Mouse (Mus musculus): Measurements from ENCODE around the gene Slc25a42. TPM values are rescaled to one million over a fixed set of nuclear protein-coding genes. Genes with fewer than 3 reads are reported as not detected.
"Not testable (repeated sequence)": the region's sequence is repeated elsewhere in the genome, so short reads cannot be mapped to it uniquely, and the experiment has no call there.

The Slc25a42 gene
- total RNA-seq (2021), result 10 to 100 TPM; 25.9 to 28.0 TPM

DNA sequence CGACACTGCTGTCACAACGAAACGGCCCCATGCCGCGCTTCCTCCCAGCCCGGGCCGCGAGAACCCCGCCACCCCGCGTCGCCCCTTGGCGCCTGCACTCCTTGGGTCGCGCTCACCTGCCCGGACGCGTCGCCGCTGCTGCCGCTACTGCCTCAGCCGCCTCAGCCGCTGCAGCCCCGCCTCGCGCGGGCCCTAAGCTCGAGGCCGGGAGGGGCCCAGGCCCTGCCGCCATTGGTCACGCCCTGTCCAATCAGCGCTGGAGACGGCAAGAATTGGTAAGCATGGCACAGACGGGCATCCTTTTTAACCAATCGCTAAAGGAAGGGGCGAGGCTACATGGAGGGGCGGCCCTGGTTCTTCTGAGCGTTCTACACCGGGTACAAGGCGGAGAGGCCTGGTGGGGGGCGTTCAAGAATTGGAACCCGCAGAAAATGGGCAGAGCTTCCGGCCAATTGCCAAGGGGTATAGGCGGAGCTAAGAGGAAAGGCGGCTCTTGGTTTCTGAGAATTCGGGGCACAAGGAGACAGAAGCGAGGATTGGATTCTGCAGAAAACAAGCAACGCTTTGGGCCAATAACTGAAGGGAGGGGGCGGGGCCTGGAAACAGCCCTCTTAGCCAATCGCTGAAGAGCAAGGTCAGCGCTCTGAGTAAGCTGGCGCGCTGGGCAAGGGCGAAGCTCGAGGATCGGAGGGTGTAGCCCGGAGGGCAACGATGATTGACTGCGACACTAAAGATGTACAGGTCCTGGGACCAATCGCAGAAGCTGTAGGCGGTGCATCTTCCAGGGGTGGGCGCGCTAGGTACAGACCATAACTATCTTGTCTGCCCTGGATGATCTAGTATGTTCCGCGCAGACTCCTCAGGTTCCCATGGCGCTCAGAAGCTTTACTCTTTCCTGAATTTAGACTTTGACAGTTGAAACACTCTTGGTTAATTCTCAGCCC is at the start of gene Slc25a42:
TSS of gene Slc25a42 (minus strand) at position 194 of the 944 bp plus-strand sequence.
- peak; percentile 97 for DNase-seq

DNA sequence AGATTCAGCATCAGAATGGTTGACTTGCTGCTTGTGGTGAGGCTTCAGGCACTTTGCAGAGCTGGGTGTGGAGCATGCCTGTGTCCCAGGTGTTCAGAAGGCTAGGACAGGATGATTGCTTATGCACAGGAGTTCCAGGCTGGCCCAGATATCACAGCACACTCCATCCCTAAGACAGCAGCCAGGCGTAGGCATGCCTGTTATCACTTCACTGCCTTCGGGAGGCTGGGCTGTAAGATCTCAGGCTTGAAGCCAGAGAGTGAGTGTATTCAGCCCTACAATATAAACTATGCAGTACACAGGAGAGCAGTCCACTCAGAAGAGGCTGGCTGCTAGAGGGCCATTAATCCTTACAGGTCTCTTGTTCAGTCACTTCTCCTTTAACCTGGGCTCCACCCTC is 46.9 kb upstream of the Slc25a42 start:
- no peak for DNase-seq

DNA sequence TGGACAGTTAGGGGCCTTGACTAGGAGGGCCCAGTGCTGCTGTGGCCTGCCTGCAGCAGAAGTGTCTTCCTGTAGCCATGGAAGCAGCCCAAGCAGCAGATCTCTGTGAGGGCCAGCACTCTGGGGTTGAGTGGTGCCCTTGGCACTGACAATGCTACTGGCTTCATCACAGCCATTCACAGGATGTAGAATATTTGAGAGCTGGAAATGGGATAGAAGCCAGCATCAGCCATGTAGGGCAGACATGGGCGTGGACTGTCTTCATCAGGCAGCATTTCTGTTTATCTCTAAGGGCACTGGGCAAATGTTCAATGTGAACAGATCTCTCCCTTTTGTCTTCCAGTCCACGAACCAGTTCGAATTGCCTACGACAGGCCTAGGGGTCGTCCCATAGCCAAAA is 46.5 kb upstream of the Slc25a42 start:
- DNase-seq, result peak; percentile 52

DNA sequence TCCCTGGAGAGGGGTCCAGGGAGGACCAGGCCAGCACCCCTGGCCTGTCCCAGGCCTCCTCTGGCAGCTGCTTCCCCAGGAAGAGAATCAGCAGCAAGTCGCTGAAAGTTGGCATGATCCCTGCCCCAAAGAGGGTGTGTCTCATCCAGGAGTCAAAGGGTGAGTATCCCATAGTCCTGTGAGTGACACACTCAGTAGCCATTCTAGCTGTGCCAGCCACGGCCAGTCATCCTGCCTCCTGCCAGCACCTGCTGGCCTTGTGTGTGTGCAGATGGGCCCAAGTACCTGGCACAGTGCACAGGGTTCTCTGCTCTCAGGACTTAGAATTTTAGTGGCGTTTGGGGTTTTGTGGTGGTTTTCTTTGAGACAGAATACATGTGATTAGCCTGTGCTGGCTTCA is 45.4 kb upstream of the Slc25a42 start:
- DNase-seq, result no peak

DNA sequence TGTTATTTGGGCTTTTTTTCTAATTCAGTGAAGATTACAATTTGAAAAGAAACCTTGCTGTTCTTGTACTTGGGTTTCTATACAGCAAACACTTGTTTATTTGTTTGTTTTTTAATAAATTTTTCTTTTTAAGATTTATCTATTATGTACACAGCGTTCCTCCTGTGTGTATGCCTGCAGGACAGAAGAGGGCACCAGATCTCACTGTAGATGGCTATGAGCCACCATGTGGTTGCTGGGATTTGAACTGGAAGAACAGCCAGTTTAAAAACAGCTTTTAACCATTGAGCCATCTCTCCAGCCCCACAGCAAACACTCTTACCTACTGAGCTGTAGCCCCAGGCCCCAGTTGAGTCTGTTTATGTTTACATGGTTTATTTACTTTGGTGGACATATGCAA is 42.5 kb upstream of the Slc25a42 start:
- no peak for DNase-seq

DNA sequence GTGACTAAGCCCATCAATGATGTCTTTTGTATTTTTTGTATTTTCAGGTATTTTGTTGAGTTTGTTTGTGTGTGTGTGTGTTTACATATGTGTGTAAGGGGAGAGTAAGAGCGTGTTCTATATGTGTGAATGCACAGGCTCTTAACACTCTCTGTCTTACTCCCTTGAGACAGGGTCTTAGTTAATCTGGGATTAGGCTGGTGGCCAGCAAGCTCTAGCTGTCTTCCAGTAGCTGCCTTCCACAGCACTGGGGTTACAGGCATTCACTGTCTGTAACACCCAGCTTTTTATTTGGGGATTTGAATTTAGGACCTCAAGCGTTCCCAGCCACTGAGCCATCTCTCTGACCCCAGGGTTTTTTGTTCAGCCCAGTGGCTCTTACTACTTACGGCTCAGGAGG is 35.7 kb upstream of the Slc25a42 start:
- no peak for DNase-seq

DNA sequence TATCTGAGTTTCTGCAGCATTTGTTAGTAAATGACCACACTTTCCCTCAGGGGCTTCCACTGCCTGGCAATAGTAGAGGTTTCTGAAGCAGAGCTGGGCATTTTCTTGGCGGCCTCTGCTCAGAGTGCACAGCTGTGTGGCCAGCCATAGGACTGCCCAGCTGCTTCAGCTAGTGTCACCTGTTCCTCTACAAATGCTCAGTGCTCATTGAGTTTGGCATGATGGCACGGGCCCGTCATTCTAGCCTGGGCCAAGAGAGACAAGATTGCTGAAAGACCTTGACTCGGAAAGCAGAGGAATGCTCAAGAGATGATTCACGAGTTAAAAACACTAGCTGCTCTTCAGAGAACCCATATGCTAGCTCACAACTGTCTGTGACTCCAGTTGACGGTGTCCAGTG is 34.5 kb upstream of the Slc25a42 start:
- no peak for DNase-seq

DNA sequence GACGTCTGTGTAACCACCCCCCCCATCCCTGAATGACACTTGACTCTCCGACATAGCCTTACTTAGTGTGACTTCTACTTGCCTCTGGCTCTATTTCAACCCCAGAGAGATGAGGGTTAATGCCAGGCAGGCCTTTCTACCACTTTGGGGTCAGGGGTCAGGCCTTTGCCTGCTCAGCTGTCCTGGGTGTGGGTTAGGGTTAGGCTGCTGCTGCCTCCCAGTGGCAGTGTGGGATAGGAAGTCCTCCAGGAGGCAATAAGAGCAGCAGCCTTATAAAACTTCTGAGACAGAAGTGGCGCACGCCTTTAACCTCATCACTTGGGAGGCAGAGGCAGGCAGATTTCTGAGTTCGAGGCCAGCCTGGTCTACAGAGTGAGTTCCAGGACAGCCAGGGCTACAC is 28.5 kb upstream of the Slc25a42 start:
- DNase-seq, result no peak

DNA sequence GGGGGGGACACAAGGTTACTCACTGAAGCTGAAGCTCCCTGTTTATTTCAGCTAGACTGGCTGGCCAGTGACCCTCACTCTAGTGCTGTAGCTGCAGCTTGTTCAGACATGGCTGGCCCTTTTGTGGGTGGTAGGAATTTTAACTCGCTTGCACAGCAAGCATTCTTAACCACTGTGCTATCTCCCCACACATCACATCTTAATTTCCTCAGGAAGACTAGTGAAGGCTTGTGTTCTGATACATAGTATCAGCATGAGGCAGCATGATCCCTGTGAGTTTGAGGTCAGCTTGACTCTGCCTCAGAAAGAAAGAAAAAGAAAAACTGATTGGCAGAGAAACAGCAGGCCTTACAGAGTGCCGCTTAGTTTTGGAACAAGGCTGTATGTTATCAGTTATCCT is 25.7 kb upstream of the Slc25a42 start:
- DNase-seq, result no peak

DNA sequence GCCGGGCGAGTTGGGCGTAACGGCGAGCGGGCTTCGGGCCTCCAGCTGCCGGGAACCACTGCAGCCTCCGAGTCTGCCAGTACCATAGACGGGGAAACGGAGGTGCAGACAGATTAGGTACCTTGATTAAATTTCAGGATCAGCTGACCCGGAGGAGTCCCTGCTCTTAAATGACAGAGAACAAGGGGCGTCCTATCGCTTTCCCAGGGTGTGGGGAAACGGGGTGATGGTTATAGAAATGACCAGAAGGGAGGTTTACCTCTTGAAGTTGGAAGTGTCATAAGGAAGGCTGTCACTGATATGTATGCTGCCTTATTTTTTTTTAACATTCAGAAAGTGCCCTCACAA is 22.6 kb upstream of the Slc25a42 start:
- DNase-seq, result no peak

DNA sequence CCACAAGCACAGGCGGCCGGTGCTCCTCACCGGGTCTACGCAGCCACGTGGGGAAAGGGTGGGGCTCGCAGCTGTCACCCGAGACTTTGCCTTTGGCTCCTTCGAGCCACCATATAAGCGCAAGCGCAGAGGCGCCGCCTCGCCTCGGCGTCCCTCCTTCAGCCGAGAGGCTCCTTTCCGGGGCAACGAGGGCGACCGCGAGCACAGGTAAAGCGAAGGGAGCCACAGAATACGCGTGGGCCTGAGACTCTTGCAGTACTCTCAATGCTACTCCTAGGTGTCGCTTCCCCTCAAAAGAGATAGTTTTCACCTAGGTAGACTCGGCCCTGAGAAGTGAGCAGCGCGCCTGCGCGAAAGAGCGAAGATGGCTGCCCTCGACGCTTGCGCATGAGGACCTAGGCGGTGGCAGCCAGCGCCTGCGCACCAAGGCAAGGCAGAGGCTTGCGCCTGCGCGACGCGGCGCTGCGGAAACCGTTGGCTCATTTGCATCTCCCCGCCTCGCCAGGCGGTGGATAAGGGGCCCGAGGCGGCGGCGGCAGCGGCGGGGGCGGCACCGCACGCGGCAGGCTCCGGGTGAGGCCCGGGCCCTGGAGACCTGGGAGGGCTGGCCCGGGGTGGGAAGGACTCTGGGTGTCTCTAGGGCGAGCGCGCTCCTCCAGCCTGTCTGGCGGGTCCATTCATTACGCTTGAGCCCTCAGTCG is 22.1 kb upstream of the Slc25a42 start, which contains the start of the genes Sugp2 and Armc6:
TSS of gene Sugp2 (plus strand) at position 147 of the 701 bp plus-strand sequence.
TSS of gene Armc6 (minus strand) at position 387 of the 701 bp plus-strand sequence.
- peak; percentile 95 for DNase-seq

DNA sequence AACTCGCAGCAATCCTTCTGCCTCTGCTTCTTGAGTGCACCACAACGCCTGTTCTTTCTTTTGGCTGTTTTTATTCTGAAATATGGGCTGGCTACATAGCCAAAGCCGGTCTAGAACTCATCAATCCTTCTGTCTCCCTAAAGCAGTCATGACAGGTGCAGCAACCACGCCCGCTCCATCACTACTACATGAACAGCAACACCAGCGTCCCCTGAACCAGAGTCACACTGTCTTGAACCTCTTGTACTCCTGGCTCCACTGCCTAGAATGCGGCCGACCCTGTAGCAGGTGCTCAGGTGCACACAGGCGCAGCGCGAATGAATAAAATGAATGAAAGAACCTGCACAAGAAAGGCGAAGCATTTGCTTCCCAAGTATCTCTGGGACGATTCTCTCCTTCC is 21.5 kb upstream of the Slc25a42 start:
- DNase-seq, result no peak

DNA sequence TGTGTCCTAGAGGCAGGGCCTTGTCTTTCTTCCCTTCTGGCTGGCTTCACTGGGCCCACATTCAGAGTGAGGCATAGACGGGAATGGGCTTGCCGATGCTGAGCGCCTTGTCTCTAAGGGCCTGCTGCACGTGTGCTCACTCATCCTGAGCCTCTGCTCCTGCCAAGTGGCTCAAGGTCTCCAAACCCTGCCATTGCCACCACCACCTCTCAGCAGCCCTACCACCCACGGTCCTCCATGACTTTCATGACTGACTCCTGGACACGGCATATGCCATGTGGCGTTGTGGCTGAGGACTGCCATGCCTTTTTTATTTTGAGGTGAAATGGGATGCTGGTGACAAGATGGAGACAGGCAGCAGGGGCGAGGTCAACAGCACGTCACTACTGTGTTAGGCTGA is 18.7 kb upstream of the Slc25a42 start:
- DNase-seq, result no peak

DNA sequence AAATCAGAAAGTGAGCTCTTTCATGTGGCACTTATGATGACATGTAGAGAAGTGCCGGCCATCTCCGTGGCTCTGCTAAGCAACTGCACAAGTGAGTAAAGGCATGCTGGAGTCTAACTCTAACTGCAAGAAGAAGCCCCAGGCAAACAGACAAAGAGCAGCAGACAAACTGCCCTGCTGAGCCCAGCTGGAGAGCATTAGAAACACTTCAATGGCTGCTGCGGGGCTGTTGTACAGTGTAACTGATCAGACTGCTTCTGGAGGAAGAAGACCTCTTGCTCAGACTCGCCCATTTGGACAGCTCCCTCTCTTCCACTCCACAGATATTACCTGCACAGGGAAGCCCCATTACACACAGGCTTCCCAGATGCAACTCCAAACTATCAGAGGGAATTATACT is 15.9 kb upstream of the Slc25a42 start:
- DNase-seq, result no peak

DNA sequence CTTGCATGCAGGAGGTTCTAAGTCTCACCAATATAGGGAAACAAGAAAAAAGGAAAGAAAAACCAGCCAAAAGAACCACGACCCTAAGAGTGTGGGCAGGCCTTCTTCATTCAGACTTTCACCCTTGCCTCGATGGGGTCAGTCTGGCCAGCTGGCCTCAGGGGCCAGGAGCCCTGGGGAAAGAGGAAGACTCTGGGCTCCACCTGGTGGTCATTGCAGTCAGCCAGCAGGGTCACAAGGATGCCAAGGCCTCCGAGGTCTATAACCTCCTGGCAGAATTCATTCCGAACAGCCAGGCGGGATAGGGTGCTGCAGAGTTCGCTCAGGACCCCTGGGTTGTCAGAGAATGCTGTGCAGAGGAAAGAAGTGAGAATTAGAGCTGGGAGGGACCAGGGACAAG is 11.2 kb upstream of the Slc25a42 start:
- peak; percentile 76 for DNase-seq

DNA sequence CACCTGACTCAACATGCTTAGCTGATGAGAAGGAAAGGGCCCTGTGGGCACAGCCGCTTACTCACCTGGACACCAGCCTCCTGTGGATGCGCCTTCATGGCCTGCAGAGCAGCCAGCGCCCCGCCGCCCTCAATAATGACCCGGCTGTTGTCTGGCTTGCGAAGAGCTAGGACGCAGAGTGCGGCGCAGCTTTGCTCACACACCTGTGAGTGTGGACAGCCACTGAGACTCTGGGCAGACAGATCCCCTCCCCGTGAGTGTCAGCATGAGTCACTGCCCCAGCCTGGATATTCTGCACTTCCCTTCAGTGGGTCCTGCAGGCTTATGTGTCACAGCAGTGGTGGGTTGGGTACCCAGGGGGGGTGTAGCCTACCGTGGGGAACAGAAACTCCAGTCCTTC is 9.9 kb upstream of the Slc25a42 start:
- no peak for DNase-seq

DNA sequence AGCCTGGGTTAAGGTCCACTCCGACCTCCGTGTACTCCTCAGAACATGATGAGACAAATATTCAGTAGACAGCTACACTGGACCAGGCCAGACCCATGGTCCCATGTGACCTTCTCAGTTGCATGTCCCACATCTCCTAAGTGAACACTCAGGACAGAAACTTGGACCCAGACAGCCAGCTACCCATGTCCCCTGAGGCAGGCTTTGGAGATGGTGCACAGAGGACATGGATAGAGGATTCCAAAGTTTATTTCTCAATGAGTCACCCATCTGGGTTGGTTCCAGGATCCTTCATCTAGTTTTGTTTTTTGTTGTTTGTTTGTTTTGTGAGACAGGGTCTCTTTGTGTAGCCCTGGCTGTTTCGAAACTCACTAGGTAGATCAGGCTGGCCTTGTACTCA is 8.8 kb upstream of the Slc25a42 start:
- DNase-seq, result no peak

DNA sequence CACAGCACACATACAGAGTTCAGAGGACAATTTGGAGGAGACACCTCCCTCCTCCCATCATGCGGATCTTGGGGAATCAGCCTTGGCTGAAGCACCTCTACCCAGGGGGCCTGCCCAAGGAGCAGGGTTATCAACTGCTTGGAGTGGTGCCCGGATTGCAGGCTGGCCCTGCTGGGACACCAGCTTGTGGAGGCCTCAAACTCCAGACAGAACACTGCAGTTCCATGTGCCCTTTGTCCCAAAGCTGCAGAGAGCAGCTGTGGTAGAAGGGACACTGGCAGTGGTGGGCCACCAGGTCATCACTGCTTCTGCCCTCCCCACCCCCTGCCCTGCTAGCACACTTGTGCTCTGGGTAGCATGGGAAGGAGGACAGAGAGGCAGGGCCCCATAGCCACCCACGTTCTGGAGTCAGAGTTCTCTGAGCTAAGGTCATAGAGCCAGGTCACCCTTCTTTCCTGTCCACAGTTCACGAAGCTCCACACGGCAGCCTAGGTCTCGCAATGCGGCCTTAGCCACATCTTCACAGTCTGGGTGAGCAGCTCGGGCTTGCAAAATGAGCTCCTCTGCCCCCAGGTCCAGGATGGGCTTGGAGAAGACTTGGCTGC is 8.2 kb upstream of the Slc25a42 start:
- DNase-seq, result peak; percentile 76

DNA sequence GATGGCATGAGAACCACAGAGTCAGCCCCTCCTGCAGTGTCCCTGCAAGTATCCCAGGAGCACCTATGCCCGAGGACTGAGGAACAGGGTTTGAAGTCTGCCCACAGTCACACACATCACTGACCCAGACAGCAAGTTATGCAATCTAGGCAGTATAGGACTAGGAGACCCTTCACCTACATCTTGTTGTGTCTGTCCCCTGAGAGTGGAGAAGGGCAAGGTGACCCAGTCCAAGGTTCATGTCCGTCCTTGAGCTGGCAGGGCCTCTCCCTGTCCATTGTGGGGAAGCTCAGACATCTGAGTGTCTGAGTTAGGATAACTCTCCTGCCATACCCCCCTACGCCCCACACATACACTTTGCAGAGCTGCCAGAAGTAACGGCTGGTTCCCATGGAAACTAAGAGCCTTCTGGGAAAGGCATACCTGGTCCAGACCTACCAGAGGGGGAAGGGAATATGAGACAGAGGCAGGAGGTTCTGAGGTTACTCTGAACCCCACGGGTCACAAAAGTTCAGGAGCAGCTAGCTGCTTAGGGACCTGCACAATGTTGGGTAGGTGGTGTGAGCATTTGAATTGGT is 7.1 kb upstream of the Slc25a42 start:
- DNase-seq, result no peak

DNA sequence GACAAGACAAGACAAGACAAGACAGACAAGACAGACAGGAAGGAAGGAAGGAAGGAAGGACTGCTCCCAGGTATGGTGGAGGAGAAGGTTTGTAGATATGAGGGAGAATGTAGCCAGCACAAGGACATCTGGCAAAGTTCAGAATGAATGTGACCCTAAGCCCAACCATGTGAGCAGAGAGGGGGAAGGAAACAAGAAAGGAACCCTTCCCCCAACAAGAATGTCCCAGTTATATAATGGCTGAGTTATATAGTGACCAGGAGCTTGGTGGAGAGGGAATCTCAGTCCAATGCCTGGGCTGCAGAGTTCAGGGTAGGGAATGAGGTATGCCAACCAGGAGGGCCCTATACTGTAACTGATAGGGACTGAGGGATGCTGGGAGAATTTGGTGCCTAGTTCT is 5.3 kb upstream of the Slc25a42 start:
- DNase-seq, result no peak

DNA sequence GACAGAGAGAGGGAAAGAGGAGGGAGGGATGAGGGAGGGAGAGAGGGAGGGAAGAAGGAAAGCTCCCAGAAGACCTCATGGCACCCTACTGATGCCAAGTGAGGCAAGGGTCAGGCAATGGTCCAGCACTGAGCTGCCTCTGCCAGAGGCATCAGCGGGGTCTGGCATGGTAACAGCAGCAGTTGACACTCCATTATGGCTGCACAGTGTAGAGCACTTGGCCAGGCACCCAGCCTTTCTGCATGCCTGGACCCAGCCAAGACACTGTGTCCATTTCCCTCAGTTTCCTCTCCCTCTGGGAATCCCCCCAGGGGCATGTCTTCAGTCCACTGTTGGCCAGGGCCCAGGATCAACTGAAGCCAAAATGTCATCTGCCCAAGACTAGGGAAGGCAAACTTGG is 4.5 kb upstream of the Slc25a42 start:
- DNase-seq, result peak; percentile 90

DNA sequence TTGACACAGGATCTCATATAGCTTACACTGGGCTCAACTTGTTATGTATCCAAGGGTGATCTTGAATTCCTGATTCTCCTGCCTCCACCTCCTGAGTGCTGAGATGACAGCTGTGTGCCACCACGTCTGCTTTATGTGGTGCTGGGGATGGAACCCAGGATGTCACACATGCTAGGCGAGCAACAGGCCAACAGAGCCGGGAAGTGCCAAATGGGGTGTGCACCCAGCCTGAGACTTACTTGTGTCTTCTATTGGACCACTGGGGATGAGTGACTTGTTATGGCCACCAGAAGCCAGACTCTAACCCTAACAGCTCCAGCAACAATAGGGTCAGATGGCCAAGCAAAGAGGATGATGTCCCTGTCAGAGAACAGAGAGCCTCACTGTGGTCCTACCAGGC is 4.1 kb upstream of the Slc25a42 start:
- DNase-seq, result not testable (repeated sequence)

DNA sequence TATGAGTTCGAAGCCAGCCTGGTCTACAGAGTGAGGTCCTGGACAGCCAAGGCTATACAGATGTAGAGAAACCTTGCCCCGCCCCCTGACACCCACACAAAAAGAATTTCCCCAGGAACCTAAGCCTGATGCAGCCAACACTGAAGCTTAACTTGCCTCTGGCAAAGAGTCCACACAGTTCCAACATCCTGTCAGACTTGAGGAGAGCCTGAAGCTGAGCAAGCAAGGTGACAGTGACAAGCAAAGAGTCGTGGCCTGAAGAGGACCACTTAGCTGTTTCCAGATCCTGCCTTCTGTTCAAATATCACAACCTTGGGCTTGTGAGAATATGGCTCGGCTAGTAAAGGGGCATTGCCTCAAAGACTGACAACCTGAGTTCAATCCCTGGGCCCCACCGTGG is 3.0 kb upstream of the Slc25a42 start:
- DNase-seq, result no peak
